Mouse (Mus musculus): ENCODE measurements around the gene 1700016C15Rik. TPM values are rescaled to one million over a fixed set of nuclear protein-coding genes. Genes with fewer than 3 reads are reported as not detected.

1700016C15Rik gene
- polyA plus RNA-seq, 1 experiment from 2014 or later, result 0.38 TPM

Other genes starting within 250 kb of the 1700016C15Rik start
- gene Adss, start 66.7 kb downstream of the 1700016C15Rik start, polyA plus RNA-seq (2014; fragmentation: Nextera tagmentation; extraction: Ambion mirVana), result 47.0 and 54.3 TPM in 2 replicates